Mouse (Mus musculus) testis, adult 2 months (tissue): ENCODE results near the gene Thada.

Source experiments
- CTCF ChIP-seq: fragments of 200-500 bp; IDR thresholded peaks from 2 replicates; pipeline ENCODE4 v1.5.1; 2012; ENCODE audit warnings: low read depth, mild to moderate bottlenecking, inconsistent platforms, low read length, moderate library complexity; ENCODE audit not compliant: control insufficient read depth, insufficient read depth, insufficient replicate concordance
- POLR2A ChIP-seq: fragments of 200-500 bp; IDR thresholded peaks from 2 replicates; pipeline ENCODE4 v1.6.1; 2012; ENCODE audit warnings: low read depth, mild to moderate bottlenecking, inconsistent platforms, low read length, moderate library complexity; ENCODE audit not compliant: control insufficient read depth

GRCm38 (mm10) chr17:84483673-84484320, 17.8 kb upstream of the Thada start:
- TF ChIP-seq CTCF, result no peak
- TF ChIP-seq POLR2A, result no peak
